Mouse (Mus musculus) megakaryocyte, embryonic 14.5 days (primary cell): ENCODE measurements around the gene Fbxo22.

Experiments
- FLI1 ChIP-seq: IDR thresholded peaks from 2 replicates; pipeline ENCODE4 v1.6.1; 2012; ENCODE audit warnings: low read length, inconsistent platforms, mixed read lengths
- GATA1 ChIP-seq: IDR thresholded peaks from 3 replicates; pipeline ENCODE4 v1.6.1; 2012; ENCODE audit warnings: mixed read lengths, low read length, inconsistent platforms, borderline replicate concordance

GRCm38 (mm10) chr9:55174235-55174634, 34.5 kb upstream of the Fbxo22 start:
- TF ChIP-seq GATA1 (no peak), FLI1 (no peak)
